Mouse (Mus musculus): Measurements from ENCODE around the gene Sec22c. TPM values are rescaled to one million over a fixed set of nuclear protein-coding genes. Genes with fewer than 3 reads are reported as not detected.
A peak's percentile ranks its signal among the peaks of the same experiment; 100 is the strongest.

Sec22c gene
- total RNA-seq, 2 experiments from 2014 or later: 2.6 to 4.8 TPM

DNA sequence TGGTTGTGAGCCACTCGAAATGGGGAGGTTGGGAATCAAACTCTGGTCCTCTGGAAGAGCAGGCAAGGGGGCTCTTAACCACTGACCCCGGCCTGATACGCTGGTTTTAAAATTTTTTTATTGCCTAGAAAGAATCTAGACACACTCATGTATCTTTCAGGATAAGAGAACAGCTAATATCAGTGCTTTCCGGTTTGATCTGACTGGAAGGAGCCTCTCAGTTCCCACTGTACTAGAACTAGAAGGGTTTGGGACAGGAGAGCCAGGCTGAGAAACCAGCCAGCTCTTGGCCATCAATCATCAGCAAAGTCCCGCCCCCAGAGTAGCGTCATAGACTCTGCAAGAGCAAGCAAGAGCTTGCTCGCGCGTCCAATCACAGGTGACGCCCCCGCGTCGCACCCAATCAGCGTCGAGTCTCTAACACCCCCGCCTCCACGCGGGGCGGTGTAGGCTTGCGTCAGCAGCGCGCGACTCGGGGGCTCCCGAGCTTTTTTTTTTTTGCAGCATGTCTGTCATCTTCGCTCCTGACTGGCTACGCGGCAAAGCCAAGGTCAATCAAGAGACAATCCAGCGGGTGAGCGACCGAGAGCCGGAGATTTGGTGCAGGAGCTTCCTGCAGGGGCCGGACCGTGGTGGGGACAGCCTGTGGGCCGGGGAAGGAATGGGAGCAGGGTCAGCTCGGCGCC, 4.8 kb upstream of the Sec22c start, which contains the start of gene Ss18l2:
TSS of gene Ss18l2 (plus strand) at position 432 of the 686 bp plus-strand sequence.
- no peak for TF ChIP-seq CTCF (IDR thresholded peaks at IDR 0.05)
- intact Hi-C loops (cut with DNase I): loop anchor here (1.0 kb wide), 1 partner anchor 8 kb away; no protein-coding TSS in a partner anchor
- Histone ChIP-seq H3K27ac (peak within 1 kb of the TSS; percentile 99), H3K4me3 (peak within 1 kb of the TSS; percentile 100)
- peak; percentile 99 for DNase-seq

- no peak for DNase-seq
- H3K27ac ChIP-seq: peak overlapping the region; percentile 99
- TF ChIP-seq CTCF (IDR thresholded peaks at IDR 0.05): no peak
- intact Hi-C loops (cut with DNase I): no loop called here
- H3K4me3 ChIP-seq: no peak overlapping the region; the same call in 1 of the 2 replicates
These were observed 3.5 kb upstream of the Sec22c start for GRCm38 (mm10) chr9:121708506-121709486.

DNA sequence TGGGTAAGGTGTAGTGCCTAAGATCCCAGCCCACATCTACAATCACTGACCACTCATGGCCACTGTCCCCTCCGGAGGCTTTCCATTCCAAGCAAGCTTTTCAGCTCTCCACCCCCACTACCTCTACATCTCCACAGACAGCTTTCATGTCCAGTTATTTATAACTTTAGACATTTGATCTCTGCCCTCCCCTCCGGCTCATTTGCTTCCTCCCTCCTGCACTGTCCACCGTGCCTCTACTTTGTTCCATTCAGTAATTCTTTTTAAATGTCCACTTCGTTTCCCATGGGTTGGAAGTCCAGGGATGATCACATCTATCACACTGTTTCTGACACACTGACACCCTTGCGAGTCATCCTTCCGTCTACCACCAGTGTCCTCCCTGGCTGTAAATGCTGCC, 2.5 kb upstream of the Sec22c start:
- Histone ChIP-seq H3K4me3 (peak overlapping the region; percentile 15), H3K27ac (peak overlapping the region; percentile 99)
- TF ChIP-seq CTCF (IDR thresholded peaks at IDR 0.05): no peak
- DNase-seq: no peak
- intact Hi-C loops (cut with DNase I): no loop called here

GRCm38 (mm10) chr9:121706029-121706675, 862 bp upstream of the Sec22c start:
- intact Hi-C loops (cut with DNase I): no loop called here
- H3K4me3 ChIP-seq: no peak overlapping the region; the same call in 1 of the 2 replicates
- DNase-seq: no peak
- no peak for TF ChIP-seq CTCF (IDR thresholded peaks at IDR 0.05)
- peak overlapping the region; percentile 99 for H3K27ac ChIP-seq

GRCm38 (mm10) chr9:121704261-121704645, 1.0 kb downstream of the Sec22c start:
- Histone ChIP-seq H3K27ac (peak overlapping the region; percentile 99), H3K4me3 (peak overlapping the region; percentile 81)
- no peak for TF ChIP-seq CTCF (IDR thresholded peaks at IDR 0.05)
- intact Hi-C loops (cut with DNase I): no loop called here
- no peak for DNase-seq

- TF ChIP-seq CTCF (IDR thresholded peaks at IDR 0.05): peak; percentile 97
- DNase-seq: peak; percentile 81
- H3K4me3 ChIP-seq: no peak overlapping the region
- H3K27ac ChIP-seq: no peak overlapping the region
- intact Hi-C loops (cut with DNase I): loop anchor here (2.0 kb wide), 1 partner anchor 133 kb away; no protein-coding TSS in a partner anchor
These were observed 7.9 kb downstream of the Sec22c start for GRCm38 (mm10) chr9:121697150-121698049.

DNA sequence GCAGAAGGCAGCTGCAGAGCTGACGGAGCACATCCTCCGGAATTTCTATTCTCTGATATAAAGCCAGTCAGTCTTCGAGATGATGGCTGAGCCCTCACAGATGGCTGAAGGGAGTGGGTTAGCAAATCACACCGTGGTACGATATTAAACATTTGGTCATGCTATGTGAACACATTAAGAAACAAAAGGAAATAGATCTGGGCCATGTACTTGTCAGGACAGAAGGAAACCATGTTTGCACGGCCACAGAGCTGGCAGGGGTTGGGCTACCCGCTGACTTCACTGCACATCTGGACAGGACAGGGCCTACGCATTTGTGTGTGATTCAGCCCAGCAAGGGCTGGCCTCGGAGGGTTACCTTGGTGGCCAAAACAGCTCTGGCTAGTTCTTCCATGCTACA, 8.7 kb downstream of the Sec22c start:
- H3K4me3 ChIP-seq: no peak overlapping the region
- no peak for DNase-seq
- H3K27ac ChIP-seq: no peak overlapping the region
- intact Hi-C loops (cut with DNase I): no loop called here
- TF ChIP-seq CTCF (IDR thresholded peaks at IDR 0.05): no peak

- intact Hi-C loops (cut with DNase I): no loop called here
- Histone ChIP-seq H3K4me3 (no peak overlapping the region), H3K27ac (no peak overlapping the region)
- no peak for DNase-seq
- TF ChIP-seq CTCF (IDR thresholded peaks at IDR 0.05): no peak
These were observed 10.6 kb downstream of the Sec22c start for GRCm38 (mm10) chr9:121694736-121695135.

DNA sequence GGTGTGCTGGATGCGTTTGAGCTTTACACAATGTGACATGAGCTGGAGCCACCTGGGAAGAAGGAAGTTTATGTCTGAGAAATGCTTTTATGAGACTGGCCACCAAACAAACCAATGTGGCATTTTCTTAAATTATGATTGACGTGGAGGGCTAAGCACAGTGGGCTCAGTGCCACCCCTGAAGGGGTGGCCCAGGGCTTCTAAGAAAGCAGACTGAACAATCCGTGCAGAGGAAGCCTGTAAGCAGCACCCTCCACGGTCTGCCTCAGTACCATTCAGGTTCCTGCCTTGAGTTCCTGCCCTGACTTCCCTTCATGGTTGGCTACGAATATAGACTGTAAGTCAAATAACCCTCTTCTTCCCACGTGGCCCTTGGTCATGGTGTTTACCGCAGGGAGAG, 14.6 kb downstream of the Sec22c start:
- intact Hi-C loops (cut with DNase I): no loop called here
- no peak for DNase-seq
- no peak overlapping the region for H3K27ac ChIP-seq
- H3K4me3 ChIP-seq: no peak overlapping the region
- no peak for TF ChIP-seq CTCF (IDR thresholded peaks at IDR 0.05)

- no peak overlapping the region for H3K27ac ChIP-seq
- no peak overlapping the region for H3K4me3 ChIP-seq
- DNase-seq: no peak
- intact Hi-C loops (cut with DNase I): no loop called here
- TF ChIP-seq CTCF (IDR thresholded peaks at IDR 0.05): no peak
These were observed 15.1 kb downstream of the Sec22c start for GRCm38 (mm10) chr9:121690200-121690651.

- no peak for TF ChIP-seq CTCF (IDR thresholded peaks at IDR 0.05)
- intact Hi-C loops (cut with DNase I): no loop called here
- Histone ChIP-seq H3K4me3 (no peak overlapping the region), H3K27ac (no peak overlapping the region)
- no peak for DNase-seq
These were observed 20.6 kb downstream of the Sec22c start for GRCm38 (mm10) chr9:121684702-121685101.
